Mouse (Mus musculus): ENCODE measurements around the gene Trdmt1.
"Not testable (repeated sequence)": the region's sequence is repeated elsewhere in the genome, so short reads cannot be mapped to it uniquely, and the experiment has no call there.

Trdmt1 gene

GRCm38 (mm10) chr2:13544193-13544824, at the start of gene Trdmt1:
Trdmt1 (minus strand) TSS chr2:13544668.
- peak; percentile 80 for DNase-seq (ENCODE audit: low spot score)

DNA sequence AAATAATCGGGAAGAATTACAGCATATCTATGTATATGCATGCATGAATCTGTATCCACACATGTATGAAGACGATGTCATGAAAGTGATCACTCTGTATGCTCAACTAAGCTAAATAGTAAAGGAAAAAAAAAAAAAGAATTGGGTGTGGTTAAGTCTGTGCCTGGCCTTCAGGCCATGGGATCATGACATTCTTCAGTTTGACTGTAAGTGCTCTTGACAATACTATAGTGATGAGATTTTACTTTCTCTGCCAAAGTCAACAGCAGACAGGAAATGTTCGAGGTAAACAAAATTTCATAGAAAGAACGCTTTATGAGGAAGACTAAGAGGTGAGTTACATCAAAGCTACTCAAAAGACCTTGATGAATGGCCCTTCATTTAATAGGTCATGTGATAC, 48.9 kb upstream of the Trdmt1 start:
- no peak for DNase-seq (ENCODE audit: low spot score)

- not testable (repeated sequence) for DNase-seq (ENCODE audit: low spot score)
These were observed 39.3 kb upstream of the Trdmt1 start for GRCm38 (mm10) chr2:13583746-13584145.

DNA sequence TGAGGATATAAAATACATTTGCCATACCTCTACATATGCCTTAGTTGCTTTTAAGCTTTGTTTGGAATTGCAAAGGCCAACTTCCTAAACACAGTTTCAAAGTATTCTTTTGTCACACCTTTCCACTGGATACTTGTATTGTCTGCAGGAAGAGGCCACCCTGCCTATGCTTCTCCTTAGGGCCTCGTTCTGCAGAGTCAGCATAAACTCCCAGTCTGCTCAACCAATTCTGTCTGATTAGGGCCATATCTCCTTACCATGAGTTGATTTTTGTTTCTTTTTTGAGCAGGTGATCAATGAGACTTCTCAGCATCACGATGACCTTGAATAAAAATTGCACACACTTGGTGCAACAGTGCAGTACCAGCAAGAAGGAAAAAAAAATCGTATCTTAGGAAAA, 37.7 kb upstream of the Trdmt1 start:
- DNase-seq (ENCODE audit: low spot score): no peak

GRCm38 (mm10) chr2:13579991-13580390, 35.5 kb upstream of the Trdmt1 start:
- DNase-seq (ENCODE audit: low spot score): no peak

- DNase-seq (ENCODE audit: low spot score): no peak
These were observed 34.8 kb upstream of the Trdmt1 start for GRCm38 (mm10) chr2:13579315-13579714.

- DNase-seq (ENCODE audit: low spot score): peak; percentile 7
These were observed 34.1 kb upstream of the Trdmt1 start for GRCm38 (mm10) chr2:13578473-13579152.

- no peak for DNase-seq (ENCODE audit: low spot score)
These were observed 32.9 kb upstream of the Trdmt1 start for GRCm38 (mm10) chr2:13577399-13577798.

DNA sequence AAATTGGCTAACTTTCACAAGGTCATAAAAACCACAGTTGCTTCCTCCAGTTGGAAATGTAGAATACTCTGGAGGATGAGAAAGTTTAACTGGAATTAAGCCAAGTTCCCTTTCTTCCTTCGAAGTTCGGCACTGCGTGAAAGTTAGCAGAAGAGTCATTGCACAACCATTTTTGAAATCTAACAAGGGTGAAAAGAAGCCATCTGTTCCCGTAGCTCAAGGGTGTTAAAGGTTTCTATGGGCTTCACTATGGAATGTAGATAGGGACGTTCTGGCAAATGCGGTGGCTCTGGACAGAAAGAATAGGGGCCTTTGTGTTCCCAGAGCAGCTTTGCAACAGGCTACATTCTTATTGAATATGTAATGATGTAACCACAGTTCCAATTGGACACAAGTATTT, 31.5 kb upstream of the Trdmt1 start:
- DNase-seq (ENCODE audit: low spot score): no peak

DNA sequence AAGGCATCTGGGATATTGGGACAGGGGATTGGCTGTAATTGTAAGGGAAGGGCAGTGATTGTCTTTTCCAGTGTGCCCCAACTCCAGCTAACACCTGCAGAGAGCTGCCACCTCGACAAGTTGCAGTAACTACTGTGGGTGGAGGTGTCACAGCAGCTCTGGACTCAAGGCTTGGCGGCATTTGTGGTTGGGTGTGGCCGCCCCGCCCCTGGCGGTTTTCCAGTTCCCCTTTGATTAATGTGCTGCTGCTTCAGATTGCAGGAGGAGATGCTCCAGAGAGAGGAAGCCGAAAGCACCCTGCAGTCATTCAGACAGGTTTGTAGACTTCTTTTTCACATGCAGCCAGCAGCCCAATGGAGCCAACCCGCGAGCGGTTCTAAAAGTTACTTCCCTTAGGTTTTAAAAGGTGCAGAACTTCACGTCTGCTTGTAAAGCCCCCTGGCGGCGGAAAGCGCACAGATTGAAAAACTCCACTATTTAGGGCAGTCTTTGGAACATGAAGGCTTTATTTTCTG, 30.9 kb upstream of the Trdmt1 start:
- peak; percentile 81 for DNase-seq (ENCODE audit: low spot score)

- DNase-seq (ENCODE audit: low spot score): peak; percentile 35
These were observed 30.3 kb upstream of the Trdmt1 start for GRCm38 (mm10) chr2:13574801-13575150.

- DNase-seq (ENCODE audit: low spot score): peak; percentile 78
These were observed 29.8 kb upstream of the Trdmt1 start for GRCm38 (mm10) chr2:13574066-13574800.

GRCm38 (mm10) chr2:13573408-13574065, 29.1 kb upstream of the Trdmt1 start, which contains the start of gene Vim:
Vim (plus strand) TSS chr2:13573927.
- DNase-seq (ENCODE audit: low spot score): peak; percentile 87

DNA sequence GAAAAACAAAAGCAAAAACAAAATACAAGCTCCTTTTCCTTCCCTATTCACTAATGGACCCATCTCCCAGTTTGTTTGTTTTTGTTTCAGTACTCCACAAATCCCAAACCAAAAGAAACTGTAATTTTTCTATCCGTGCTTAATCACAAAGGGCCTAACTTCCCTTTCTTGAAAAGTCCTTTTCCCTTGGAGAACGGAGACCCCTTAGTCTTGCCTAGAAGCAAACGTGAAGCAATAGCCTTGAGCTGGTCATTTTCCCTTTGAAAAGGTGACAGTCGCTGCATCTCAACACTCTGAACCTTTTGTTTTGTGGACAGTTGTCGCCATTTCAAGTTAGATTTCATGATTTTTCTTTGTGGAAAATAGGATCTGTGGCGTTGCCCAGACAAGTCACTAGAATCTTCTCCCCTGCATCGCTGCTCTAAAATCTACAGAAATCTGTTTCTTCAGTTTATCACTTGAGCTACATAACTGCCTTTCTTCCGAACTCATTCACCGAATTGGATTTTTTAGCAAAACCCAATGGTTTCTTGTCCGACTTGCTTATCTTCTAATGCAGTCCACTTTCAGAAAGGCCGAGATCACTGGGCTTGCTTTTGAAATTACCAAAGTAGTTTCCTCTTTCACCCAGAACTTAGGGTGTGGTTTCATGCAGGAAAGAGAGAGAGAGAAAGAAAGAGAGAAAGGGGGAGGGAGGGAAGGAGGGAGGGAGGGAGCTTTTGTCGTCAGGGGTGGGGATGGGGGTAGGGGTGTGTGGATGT, 28.4 kb upstream of the Trdmt1 start:
- no peak for DNase-seq (ENCODE audit: low spot score)

DNA sequence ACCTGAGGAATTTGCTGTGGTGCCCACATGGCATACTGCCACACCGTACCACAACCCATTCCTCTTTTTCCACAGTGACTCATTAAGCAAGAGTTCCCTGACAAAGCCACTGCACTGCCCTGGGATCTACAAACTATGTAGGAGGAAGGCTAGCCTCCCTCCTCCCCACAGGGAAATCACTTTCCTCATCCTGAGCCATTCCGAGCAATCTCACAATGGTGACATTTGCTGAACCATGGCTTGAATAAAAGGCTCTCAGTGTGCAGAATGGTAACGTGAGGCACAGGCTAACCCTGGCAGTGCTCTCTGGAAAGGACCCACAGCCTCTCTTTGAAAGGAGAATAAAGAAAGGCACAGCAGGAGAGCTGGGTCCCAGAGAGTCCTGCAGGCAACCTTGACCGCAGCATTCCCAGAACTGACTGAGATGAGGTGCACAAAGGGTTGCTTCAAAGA, 27.7 kb upstream of the Trdmt1 start:
- no peak for DNase-seq (ENCODE audit: low spot score)

- DNase-seq (ENCODE audit: low spot score): no peak
These were observed 25.7 kb upstream of the Trdmt1 start for GRCm38 (mm10) chr2:13570122-13570521.

- no peak for DNase-seq (ENCODE audit: low spot score)
These were observed 15.9 kb upstream of the Trdmt1 start for GRCm38 (mm10) chr2:13560396-13560795.

DNA sequence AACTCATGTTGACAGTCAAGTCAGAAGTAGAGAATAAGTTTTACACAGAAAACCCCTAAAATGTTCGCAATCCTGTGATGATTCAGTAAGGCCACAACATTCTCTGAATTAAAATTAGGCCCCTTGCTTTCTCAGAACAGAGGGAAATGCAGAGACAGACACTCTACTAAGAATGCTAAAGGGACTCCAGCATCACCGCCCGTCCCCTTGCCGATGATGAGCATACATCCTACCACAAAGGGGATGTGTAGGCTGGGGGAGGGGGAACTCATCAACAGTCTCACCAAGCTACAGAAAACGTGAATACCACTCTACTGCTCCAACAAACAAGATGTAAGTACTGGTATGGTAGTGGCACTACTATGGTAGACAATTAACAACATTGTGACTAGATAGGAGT, 15.3 kb upstream of the Trdmt1 start:
- no peak for DNase-seq (ENCODE audit: low spot score)

DNA sequence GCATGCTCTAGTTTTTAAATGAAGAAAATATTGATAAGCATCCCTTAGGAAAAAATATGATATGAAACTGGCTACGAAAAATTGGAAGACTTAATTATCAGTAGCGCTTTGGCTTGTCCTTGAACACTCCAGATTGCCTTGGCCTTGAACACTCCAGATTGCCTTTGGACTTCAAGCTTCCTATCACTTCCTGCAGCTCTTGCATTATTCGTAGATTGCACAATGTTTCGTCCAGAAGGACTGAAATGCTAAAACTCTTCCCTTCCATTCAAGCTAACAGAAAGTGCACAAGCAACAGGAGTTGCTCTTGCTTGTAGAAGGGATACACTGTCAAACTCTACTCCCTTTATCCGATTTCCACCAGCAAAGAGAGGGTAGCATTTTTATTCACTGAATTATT, 14.8 kb upstream of the Trdmt1 start:
- no peak for DNase-seq (ENCODE audit: low spot score)

DNA sequence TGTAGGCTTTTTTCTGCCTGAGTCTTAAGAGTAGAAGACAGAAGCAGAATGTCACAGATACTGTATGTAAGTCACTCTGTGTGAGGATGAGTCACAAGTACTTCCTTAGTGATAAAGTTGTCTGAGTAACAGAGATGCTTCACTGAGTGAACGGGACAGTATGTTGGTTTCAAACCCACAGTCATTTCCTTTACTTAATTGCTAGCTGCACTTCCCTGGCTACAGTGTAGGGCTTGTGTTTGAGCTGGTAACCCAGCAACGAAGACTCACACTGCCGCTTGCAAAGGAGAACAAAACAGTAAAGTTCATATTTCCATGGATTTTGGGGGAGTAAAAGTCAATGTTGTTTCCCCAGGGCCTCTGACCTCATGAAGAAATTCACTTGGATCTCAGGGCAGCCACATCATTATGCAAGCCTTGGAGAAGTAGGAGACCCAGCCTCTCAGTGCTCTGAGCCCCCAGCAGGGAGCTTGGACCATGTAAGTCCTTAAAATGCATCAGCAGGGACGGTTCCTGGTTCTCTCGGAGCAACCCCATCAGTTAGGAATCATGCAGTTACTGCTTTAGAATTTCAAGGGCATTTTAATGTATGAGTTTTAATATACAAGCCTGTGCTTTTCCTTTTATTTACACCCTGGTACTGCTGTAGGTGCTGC, 14.3 kb upstream of the Trdmt1 start:
- DNase-seq (ENCODE audit: low spot score): peak; percentile 7

Data from urinary bladder, postnatal 14 days (tissue).